Mouse (Mus musculus): ENCODE data around the gene Gm20489. TPM values are rescaled to one million over a fixed set of nuclear protein-coding genes. Genes with fewer than 3 reads are reported as not detected.

Gm20489 gene
- not detected in 2 replicates for polyA plus RNA-seq (2014; fragmentation: Nextera tagmentation; extraction: Ambion mirVana)

DNA sequence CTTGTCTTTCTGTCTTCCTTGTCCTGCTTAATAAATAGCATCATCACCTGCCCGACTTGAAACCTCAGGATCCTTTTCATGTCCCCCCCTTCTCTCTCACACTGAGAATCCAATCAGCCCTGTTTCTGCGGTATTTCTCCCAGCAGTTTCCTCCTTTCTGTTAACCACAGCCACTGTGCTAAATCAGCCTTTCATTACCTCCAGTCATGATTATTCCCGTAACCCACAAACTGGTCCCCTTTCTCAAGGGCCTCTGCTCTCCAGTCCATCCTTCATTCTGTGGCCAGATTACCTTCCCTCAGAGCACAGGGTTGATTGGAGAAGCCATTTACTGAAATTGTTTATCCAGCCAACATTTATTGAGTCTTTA is at the start of gene Gm20489:
Gene Gm20489 (minus strand): TSS at position 269 of the 370 bp plus-strand sequence.
- WGBS = 68% methylated on average over 3 of the region's 3 CpGs
- H3K36me3 ChIP-seq (ENCODE audit: control insufficient read depth, insufficient read depth, low read length) = no peaks in the 10 kb centered on the region
- ATAC-seq = no peak

DNA sequence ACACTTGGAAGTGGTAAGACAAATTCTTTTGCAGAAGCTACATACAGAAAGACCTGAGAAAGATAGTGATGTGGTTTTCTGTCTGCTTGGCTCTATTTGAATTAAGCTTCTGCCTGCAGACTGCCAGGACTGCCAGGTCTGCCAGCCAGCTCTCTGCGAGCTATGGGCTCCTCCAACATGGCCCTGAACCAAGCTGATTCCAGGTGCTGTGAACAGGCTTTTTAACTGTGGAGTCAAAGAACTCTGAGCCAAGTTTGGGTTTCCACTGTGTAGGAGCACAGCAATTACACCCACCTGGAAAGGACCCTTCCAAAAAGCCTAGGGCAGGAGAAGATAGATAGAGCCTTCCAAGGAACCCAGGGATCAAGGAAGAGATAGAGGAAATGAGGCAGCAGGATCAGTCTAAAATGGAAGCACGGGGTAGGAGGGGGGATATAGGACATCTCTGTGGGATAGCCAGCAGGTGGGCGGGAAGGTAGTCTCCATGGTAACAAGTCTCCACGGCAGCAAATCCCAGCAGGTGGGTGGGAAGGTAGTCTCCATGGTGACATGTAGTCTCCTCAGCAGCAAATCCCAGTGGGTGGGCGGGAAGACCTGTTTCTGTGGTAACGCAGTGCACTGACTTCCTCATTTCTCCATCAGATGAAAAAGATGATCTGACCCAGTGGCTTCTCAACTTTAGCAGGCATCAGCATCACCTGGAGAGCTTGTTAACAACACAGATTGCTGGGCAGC is 45.0 kb upstream of the Gm20489 start:
- Histone ChIP-seq H3K4me2 (ENCODE audit: low read length) (no peak overlapping the region), H3K27ac (ENCODE audit: low read depth, low read length) (no peak overlapping the region), H3K36me3 (ENCODE audit: control insufficient read depth, insufficient read depth, low read length) (peaks cover 42% of the 10 kb centered on the region), H3K9ac (ENCODE audit: low read length) (no peak overlapping the region), H3K27me3 (replicated peaks; ENCODE audit: control insufficient read depth, insufficient read depth, low read length) (no peaks in the 10 kb centered on the region), H3K9me3 (replicated peaks; ENCODE audit: control insufficient read depth, low read length) (no peaks in the 10 kb centered on the region), H3K4me3 (ENCODE audit: low read depth, low read length) (no peak overlapping the region), H3K4me1 (ENCODE audit: control insufficient read depth, insufficient read depth, low read length) (no peaks in the 10 kb centered on the region)
- ATAC-seq (peak; percentile 86), DNase-seq (ENCODE audit: low spot score) (peak; percentile 73)
- 22% methylated on average over 6 of the region's 6 CpGs for WGBS

More for the DNA sequence above, at the start of gene Gm20489:
- H3K27me3 ChIP-seq (replicated peaks; ENCODE audit: control insufficient read depth, insufficient read depth, low read length) = no peaks in the 10 kb centered on the region
- H3K4me3 ChIP-seq (ENCODE audit: low read depth, low read length) = no peak within 1 kb of the TSS
- H3K4me2 ChIP-seq (ENCODE audit: low read length) = no peak within 1 kb of the TSS
- H3K27ac ChIP-seq (ENCODE audit: low read depth, low read length) = no peak within 1 kb of the TSS
- no peak within 1 kb of the TSS for H3K9ac ChIP-seq (ENCODE audit: low read length)
- no peak for DNase-seq (ENCODE audit: low spot score)
- H3K4me1 ChIP-seq (ENCODE audit: control insufficient read depth, insufficient read depth, low read length) = no peaks in the 10 kb centered on the region
- no peaks in the 10 kb centered on the region for H3K9me3 ChIP-seq (replicated peaks; ENCODE audit: control insufficient read depth, low read length)

DNA sequence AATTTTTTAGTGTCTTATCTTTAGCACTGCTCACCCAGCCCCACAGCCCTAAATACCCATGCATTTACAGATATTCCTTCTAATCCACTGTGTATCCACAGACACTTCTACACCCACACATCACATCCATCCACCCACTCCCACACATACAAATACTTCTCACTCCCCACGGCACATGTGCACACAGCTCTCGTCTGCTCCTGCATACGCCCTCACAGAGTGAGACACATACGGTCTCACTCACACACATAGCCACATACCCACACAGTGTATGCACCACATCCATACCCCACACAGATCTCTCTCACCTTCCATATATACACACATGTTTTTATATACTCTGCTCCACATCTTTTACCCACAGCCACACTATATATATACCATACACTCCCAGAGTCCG is 40.5 kb upstream of the Gm20489 start:
- Histone ChIP-seq H3K4me3 (ENCODE audit: low read depth, low read length) (no peak overlapping the region), H3K9me3 (replicated peaks; ENCODE audit: control insufficient read depth, low read length) (no peaks in the 10 kb centered on the region), H3K4me1 (ENCODE audit: control insufficient read depth, insufficient read depth, low read length) (0 out of 2 replicates have a peak, but pooled peaks cover under 1% of the 10 kb centered on the region), H3K36me3 (ENCODE audit: control insufficient read depth, insufficient read depth, low read length) (peaks cover 27% of the 10 kb centered on the region), H3K27ac (ENCODE audit: low read depth, low read length) (no peak overlapping the region), H3K9ac (ENCODE audit: low read length) (no peak overlapping the region), H3K27me3 (replicated peaks; ENCODE audit: control insufficient read depth, insufficient read depth, low read length) (no peaks in the 10 kb centered on the region), H3K4me2 (ENCODE audit: low read length) (no peak overlapping the region)
- no peak for ATAC-seq
- 91% methylated on average over 5 of the region's 5 CpGs for WGBS
- DNase-seq (ENCODE audit: low spot score) = no peak

DNA sequence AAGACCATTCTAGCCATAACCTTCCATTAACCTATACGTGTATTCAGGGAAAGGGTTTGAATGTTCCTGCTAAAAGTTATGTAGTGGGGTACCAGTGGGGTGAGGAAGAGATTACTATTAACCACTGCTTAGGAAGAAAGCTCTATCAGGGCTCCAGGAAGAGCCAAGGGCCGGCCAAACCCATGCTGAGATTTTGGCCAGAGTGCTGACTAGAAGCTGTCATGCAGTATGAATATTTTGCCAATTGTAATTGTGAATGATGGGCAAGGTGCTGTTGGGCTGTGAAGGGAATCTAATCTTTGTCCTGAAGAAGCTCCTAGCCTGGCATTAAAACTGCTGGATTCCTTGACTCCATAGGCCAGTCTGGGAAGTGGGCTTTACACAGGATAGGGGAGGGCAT is 35.8 kb upstream of the Gm20489 start:
- H3K9me3 ChIP-seq (replicated peaks; ENCODE audit: control insufficient read depth, low read length) = no peaks in the 10 kb centered on the region
- H3K27me3 ChIP-seq (replicated peaks; ENCODE audit: control insufficient read depth, insufficient read depth, low read length) = no peaks in the 10 kb centered on the region
- ATAC-seq = no peak
- no peak overlapping the region for H3K4me2 ChIP-seq (ENCODE audit: low read length)
- peaks cover 6% of the 10 kb centered on the region; the same call in 1 of the 2 replicates for H3K36me3 ChIP-seq (ENCODE audit: control insufficient read depth, insufficient read depth, low read length)
- no peak overlapping the region for H3K9ac ChIP-seq (ENCODE audit: low read length)
- H3K4me3 ChIP-seq (ENCODE audit: low read depth, low read length) = no peak overlapping the region
- WGBS = 40% methylated on average over 2 of the region's 2 CpGs
- H3K27ac ChIP-seq (ENCODE audit: low read depth, low read length) = no peak overlapping the region
- H3K4me1 ChIP-seq (ENCODE audit: control insufficient read depth, insufficient read depth, low read length) = peaks cover 17% of the 10 kb centered on the region; the same call in 1 of the 2 replicates
- DNase-seq (ENCODE audit: low spot score) = no peak

DNA sequence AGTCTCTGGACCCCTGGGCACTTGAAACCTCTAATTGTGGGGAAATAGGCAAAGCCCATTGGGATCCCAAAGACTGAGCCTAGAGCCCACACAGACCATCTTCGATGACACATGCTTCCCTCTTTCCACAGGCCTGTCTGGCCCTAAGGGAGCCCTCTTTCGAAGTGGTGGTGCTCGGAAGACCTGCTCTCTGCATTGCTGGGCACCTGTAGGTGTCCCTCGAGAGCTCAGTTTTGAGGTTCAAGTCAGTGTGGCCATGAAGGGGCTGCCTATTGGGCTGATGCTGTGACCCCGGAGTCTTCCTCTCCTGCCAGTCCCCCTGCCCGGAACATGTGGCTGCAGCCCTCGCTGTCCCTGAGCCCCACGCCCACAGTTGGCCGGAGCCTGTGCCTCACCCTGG is 32.8 kb upstream of the Gm20489 start:
- WGBS = 69% methylated on average over 9 of the region's 9 CpGs
- Histone ChIP-seq H3K4me3 (ENCODE audit: low read depth, low read length) (peak overlapping the region; percentile 47), H3K4me1 (ENCODE audit: control insufficient read depth, insufficient read depth, low read length) (peaks cover 17% of the 10 kb centered on the region; the same call in 1 of the 2 replicates), H3K4me2 (ENCODE audit: low read length) (peak overlapping the region; percentile 51), H3K27me3 (replicated peaks; ENCODE audit: control insufficient read depth, insufficient read depth, low read length) (no peaks in the 10 kb centered on the region), H3K27ac (ENCODE audit: low read depth, low read length) (no peak overlapping the region), H3K9me3 (replicated peaks; ENCODE audit: control insufficient read depth, low read length) (no peaks in the 10 kb centered on the region), H3K9ac (ENCODE audit: low read length) (peak overlapping the region; percentile 40), H3K36me3 (ENCODE audit: control insufficient read depth, insufficient read depth, low read length) (0 out of 2 replicates have a peak, but pooled peaks cover 7% of the 10 kb centered on the region)
- no peak for DNase-seq (ENCODE audit: low spot score)
- no peak for ATAC-seq

DNA sequence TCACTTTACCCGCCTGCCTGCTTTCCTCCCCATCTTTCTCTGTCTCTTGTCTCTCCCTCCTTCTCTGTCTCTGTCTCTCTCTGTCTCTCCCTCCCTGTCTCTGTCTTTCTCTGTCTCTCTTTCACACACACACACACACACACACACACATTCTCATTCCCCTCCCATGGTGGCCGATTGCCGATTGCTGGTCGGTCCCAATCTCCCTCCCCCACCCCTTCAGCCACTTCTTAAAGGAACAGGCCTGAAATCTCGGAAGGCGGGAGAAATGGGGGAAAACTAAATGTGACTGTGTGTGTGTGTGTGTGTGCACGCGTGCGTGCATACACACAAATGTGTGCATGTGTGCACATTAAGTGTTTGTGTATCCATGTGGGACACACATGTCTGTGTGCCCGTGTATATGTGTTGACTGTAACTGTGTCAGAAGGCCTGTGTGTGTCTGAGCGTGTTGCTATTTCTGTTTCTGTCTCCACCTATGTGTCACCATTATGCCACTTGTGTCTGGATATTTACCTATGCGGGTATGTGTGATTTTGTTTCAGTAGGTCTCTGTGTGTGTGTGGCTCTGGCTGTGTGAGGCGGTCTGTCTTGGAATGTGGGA is 31.7 kb upstream of the Gm20489 start:
- Histone ChIP-seq H3K27me3 (replicated peaks; ENCODE audit: control insufficient read depth, insufficient read depth, low read length) (no peaks in the 10 kb centered on the region), H3K4me3 (ENCODE audit: low read depth, low read length) (peak overlapping the region; percentile 47), H3K4me1 (ENCODE audit: control insufficient read depth, insufficient read depth, low read length) (peaks cover 17% of the 10 kb centered on the region; the same call in 1 of the 2 replicates), H3K9ac (ENCODE audit: low read length) (peak overlapping the region; percentile 74; the same call in 1 of the 2 replicates), H3K4me2 (ENCODE audit: low read length) (peak overlapping the region; percentile 51), H3K27ac (ENCODE audit: low read depth, low read length) (peak overlapping the region; percentile 70), H3K36me3 (ENCODE audit: control insufficient read depth, insufficient read depth, low read length) (peaks cover 18% of the 10 kb centered on the region; the same call in 1 of the 2 replicates), H3K9me3 (replicated peaks; ENCODE audit: control insufficient read depth, low read length) (no peaks in the 10 kb centered on the region)
- peak; percentile 70 for ATAC-seq
- 47% methylated on average over 13 of the region's 13 CpGs for WGBS
- peak; percentile 69 for DNase-seq (ENCODE audit: low spot score)

DNA sequence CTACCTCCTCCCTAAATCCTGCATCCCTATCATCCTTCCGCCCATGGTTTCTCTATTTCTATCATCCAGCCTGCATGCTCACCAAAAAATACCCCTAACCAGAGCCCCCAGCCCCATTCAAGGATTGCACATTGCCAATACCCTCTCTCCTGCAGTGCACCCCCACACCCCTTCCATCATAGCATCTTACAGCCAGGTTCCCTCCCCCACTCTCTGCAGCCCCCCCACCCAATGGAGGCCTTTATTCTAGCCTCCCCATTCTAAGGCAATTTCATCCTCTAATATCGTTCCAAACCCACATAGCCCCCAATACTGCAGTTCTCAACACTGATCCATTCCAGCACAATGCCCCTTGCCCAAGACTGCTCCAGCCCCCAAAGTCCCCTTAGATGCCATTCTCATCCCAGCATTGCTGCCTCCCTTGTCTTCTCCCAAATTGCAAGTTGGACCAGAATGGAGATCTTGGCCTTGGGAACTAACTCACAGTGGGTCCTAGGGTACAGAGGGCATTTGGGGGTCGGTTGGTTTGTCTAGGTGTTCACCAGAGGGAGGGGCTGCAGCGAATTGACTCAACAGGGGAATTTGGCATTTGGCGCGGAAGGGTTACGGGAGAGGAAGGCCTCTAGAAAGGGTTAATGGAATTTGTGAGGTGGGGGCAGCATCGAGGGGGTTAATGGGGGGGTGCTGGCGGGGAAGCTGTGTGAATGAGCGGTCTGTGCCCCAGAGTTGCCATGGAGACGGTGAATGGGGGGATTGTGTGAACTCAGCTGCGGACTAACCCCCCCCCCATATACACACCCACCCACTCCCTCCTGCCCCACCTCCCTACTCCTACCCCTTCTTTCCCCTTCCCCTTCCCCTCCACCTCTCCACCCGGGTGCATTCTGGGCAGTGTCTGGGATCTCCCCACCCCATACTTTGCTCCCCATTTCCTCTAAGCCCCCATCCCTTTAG is 30.9 kb upstream of the Gm20489 start:
- WGBS = 40% methylated on average over 13 of the region's 13 CpGs
- Histone ChIP-seq H3K36me3 (ENCODE audit: control insufficient read depth, insufficient read depth, low read length) (peaks cover 24% of the 10 kb centered on the region; the same call in 1 of the 2 replicates), H3K27ac (ENCODE audit: low read depth, low read length) (peak overlapping the region; percentile 70), H3K9ac (ENCODE audit: low read length) (peak overlapping the region; percentile 74), H3K27me3 (replicated peaks; ENCODE audit: control insufficient read depth, insufficient read depth, low read length) (no peaks in the 10 kb centered on the region), H3K4me2 (ENCODE audit: low read length) (peak overlapping the region; percentile 51), H3K4me1 (ENCODE audit: control insufficient read depth, insufficient read depth, low read length) (peaks cover 17% of the 10 kb centered on the region; the same call in 1 of the 2 replicates), H3K9me3 (replicated peaks; ENCODE audit: control insufficient read depth, low read length) (no peaks in the 10 kb centered on the region), H3K4me3 (ENCODE audit: low read depth, low read length) (peak overlapping the region; percentile 47)
- ATAC-seq (peak; percentile 74), DNase-seq (ENCODE audit: low spot score) (peak; percentile 81)

DNA sequence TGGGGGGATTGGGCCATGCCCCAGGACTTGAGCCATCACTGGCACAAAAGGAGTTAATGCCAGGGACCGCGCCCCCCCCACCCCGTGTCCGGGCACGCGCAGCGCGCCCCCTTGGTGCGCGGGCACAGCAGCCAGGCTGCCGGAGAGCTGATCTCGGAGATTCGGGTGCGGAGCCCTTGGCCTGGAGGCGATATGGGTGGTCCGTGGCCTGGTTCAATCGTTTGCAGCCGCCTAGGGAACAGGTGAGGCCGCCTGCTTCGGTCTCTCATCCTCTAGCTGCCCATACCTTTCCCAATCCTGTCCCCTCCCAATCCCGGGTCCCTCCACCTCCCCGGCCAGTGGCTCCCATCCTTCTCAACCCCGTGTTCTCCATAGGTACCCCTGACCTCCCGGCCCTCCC is 30.2 kb upstream of the Gm20489 start, which contains the start of gene Nlgn3:
Gene Nlgn3 (plus strand): TSS at position 114 of the 400 bp plus-strand sequence.
- Histone ChIP-seq H3K36me3 (ENCODE audit: control insufficient read depth, insufficient read depth, low read length) (peaks cover 26% of the 10 kb centered on the region; the same call in 1 of the 2 replicates), H3K9me3 (replicated peaks; ENCODE audit: control insufficient read depth, low read length) (no peaks in the 10 kb centered on the region), H3K9ac (ENCODE audit: low read length) (peak within 1 kb of the TSS; percentile 74), H3K27ac (ENCODE audit: low read depth, low read length) (peak within 1 kb of the TSS; percentile 70), H3K4me2 (ENCODE audit: low read length) (peak within 1 kb of the TSS; percentile 51), H3K27me3 (replicated peaks; ENCODE audit: control insufficient read depth, insufficient read depth, low read length) (no peaks in the 10 kb centered on the region), H3K4me1 (ENCODE audit: control insufficient read depth, insufficient read depth, low read length) (peaks cover 14% of the 10 kb centered on the region; the same call in 1 of the 2 replicates), H3K4me3 (ENCODE audit: low read depth, low read length) (peak within 1 kb of the TSS; percentile 47)
- 26% methylated on average over 15 of the region's 24 CpGs for WGBS
- DNase-seq (ENCODE audit: low spot score) (peak; percentile 59), ATAC-seq (peak; percentile 27)
